Mouse (Mus musculus) heart, adult 2 months (tissue): ENCODE measurements around the gene Tmem165.

Experiments used
- CTCF ChIP-seq: fragments of 200-600 bp; IDR thresholded peaks from 2 replicates; pipeline ENCODE4 v1.8.1; 2022; ENCODE audit warnings: antibody characterized with exemption, mild to moderate bottlenecking, moderate library complexity
- EP300 ChIP-seq: fragments of 200-500 bp; IDR thresholded peaks from 2 replicates; pipeline ENCODE4 v1.6.1; 2011; ENCODE audit warnings: low read depth, low read length, control low read depth; ENCODE audit not compliant: insufficient read depth
- POLR2A ChIP-seq: fragments of 200-500 bp; IDR thresholded peaks from 2 replicates; pipeline ENCODE4 v1.6.1; 2011; ENCODE audit warnings: mild to moderate bottlenecking, low read depth, low read length, control low read depth; ENCODE audit not compliant: insufficient read depth

DNA sequence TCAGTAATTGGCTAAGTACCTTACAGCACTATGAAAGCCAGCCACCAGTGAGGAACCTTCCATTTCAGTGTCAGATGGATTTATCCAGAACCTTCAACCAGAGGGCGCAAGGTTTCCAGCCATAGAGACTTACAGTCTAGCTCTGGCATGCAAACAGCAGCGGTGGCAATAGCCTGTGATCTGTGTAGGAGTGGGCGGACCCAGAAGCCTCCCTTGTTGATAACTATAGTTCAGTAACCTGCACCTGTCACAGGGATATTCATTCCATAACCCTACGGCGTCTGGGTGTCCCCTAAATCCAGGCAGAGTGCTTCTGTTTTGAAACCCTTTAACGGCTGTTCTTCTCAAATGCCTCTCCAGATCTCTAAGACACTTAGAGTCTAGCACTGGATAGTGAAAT, 24.1 kb upstream of the Tmem165 start:
- TF ChIP-seq CTCF (no peak), POLR2A (no peak), EP300 (no peak)
